Mouse (Mus musculus) G1E (cell line): ENCODE results near the gene Zfp454. TPM values are rescaled to one million over a fixed set of nuclear protein-coding genes. Genes with fewer than 3 reads are reported as not detected.

Source experiments
- ATAC-seq: 2 replicates; pipeline ENCODE4 v1.8.0; 2016; ENCODE audit warnings: mild to moderate bottlenecking; ENCODE audit not compliant: insufficient number of reproducible peaks, poor library complexity, low FRiP score, severe bottlenecking; ENCODE audit errors: extremely low read depth
- DNase-seq: peaks from one replicate; pipeline ENCODE4 v3.0.0; 2012; ENCODE audit warnings: low spot score
- H3K27me3 ChIP-seq: 2 replicates; pipeline ENCODE4 v1.6.1; 2012; ENCODE audit warnings: mild to moderate bottlenecking, low read length, inconsistent platforms; ENCODE audit not compliant: insufficient read depth
- H3K36me3 ChIP-seq: replicated peaks from 2 replicates; pipeline ENCODE3; 2012; ENCODE audit warnings: mild to moderate bottlenecking, inconsistent platforms
- H3K4me1 ChIP-seq: 2 replicates; pipeline ENCODE4 v1.6.1; 2012; ENCODE audit warnings: low read depth, low read length, inconsistent platforms, mixed read lengths; ENCODE audit not compliant: insufficient read depth
- H3K4me3 ChIP-seq: 2 replicates; pipeline ENCODE4 v1.5.1; 2012; ENCODE audit warnings: low read depth, mild to moderate bottlenecking, inconsistent platforms, low read length, moderate library complexity, mixed read lengths
- H3K9me3 ChIP-seq: replicated peaks from 2 replicates; pipeline ENCODE4 v1.6.1; 2012; ENCODE audit warnings: inconsistent platforms
- CTCF ChIP-seq: IDR thresholded peaks from 2 replicates; pipeline ENCODE4 v1.5.1; 2012; ENCODE audit warnings: low read depth, low read length, inconsistent platforms, mixed read lengths
- GATA1 ChIP-seq: IDR thresholded peaks from 2 replicates; pipeline ENCODE4 v1.6.1; 2012; ENCODE audit warnings: borderline replicate concordance, low read length, inconsistent platforms, mixed read lengths
- GATA2 ChIP-seq: IDR thresholded peaks from 2 replicates; pipeline ENCODE4 v1.6.1; 2012; ENCODE audit warnings: low read depth, low read length, inconsistent platforms, borderline replicate concordance
- POLR2AphosphoS5 ChIP-seq: IDR thresholded peaks from 2 replicates; pipeline ENCODE4 v1.6.1; 2012; ENCODE audit warnings: low read depth, low read length, inconsistent platforms; ENCODE audit not compliant: insufficient replicate concordance
- TAL1 ChIP-seq: conservative IDR thresholded peaks from 2 replicates; pipeline ENCODE4 v1.6.1; 2012; ENCODE audit warnings: low read depth, low read length, inconsistent platforms, mixed read lengths
- polyA plus RNA-seq: library from polyadenylated mRNA; stranded (reverse); fragments of >175 nt; gene quantifications from 2 replicates; pipeline ENCODE4 v1.2.3, GENCODE M21; 2012
- total RNA-seq, 2 experiments: library from RNA; stranded (forward) in 1 of 2; stranded (reverse) in 1 of 2; fragments of 200-1000 nt in 1 of 2; fragments of >200 nt in 1 of 2; fragmentation: Nextera tagmentation in 1 of 2; gene quantifications; 2 replicates each; pipeline ENCODE4 v1.2.3; 2014 to 2017

Gene Zfp454
- total and polyA plus RNA-seq, 3 experiments, result 0.11 TPM; not detected in 2

- ATAC-seq, result no peak
- Histone ChIP-seq H3K9me3 (peaks cover 41% of the 10 kb centered on the region), H3K4me1 (no peaks in the 10 kb centered on the region), H3K4me3 (no peak overlapping the region), H3K27me3 (no peaks in the 10 kb centered on the region), H3K36me3 (no peaks in the 10 kb centered on the region)
- DNase-seq, result no peak
- TF ChIP-seq GATA2 (no peak), GATA1 (no peak), CTCF (no peak), POLR2AphosphoS5 (no peak), TAL1 (no peak)
Measured at GRCm38 (mm10) chr11:50826214-50826613, 61.2 kb downstream of the Zfp454 start.

Other genes starting within 250 kb of the Zfp454 start
- not detected in 2 replicates for gene Zfp354c, start 59.9 kb downstream of the Zfp454 start, total RNA-seq (2014; fragmentation: Nextera tagmentation)
- gene Zfp354c, start 59.9 kb downstream of the Zfp454 start, total RNA-seq (2017), result under 0.01 and 0.12 TPM in 2 replicates
- gene Zfp354c, start 59.9 kb downstream of the Zfp454 start, polyA plus RNA-seq, result not detected in 2 replicates
- not detected in 2 replicates for gene Zfp879, start 46.1 kb downstream of the Zfp454 start, total RNA-seq (2014; fragmentation: Nextera tagmentation)
- gene Zfp879, start 46.1 kb downstream of the Zfp454 start, total RNA-seq (2017), result 0.05 TPM in 1 of 2 replicates, not detected in the other
- gene Zfp879, start 46.1 kb downstream of the Zfp454 start, polyA plus RNA-seq, result not detected in 2 replicates
- gene Grm6, start 37.0 kb downstream of the Zfp454 start, total RNA-seq (2014; fragmentation: Nextera tagmentation), result not detected in 2 replicates
- 0.05 TPM in 1 of 2 replicates, not detected in the other for gene Grm6, start 37.0 kb downstream of the Zfp454 start, total RNA-seq (2017)
- 0.01 TPM in 1 of 2 replicates, not detected in the other for gene Grm6, start 37.0 kb downstream of the Zfp454 start, polyA plus RNA-seq
- gene Zfp2, start 28.5 kb upstream of the Zfp454 start, total RNA-seq (2014; fragmentation: Nextera tagmentation), result not detected in 2 replicates
- gene Zfp2, start 28.5 kb upstream of the Zfp454 start, total RNA-seq (2017), result not detected in 2 replicates
- not detected in 2 replicates for gene Zfp2, start 28.5 kb upstream of the Zfp454 start, polyA plus RNA-seq
- gene Zfp354b, start 44.0 kb upstream of the Zfp454 start, total RNA-seq (2014; fragmentation: Nextera tagmentation), result not detected in 2 replicates
- gene Zfp354b, start 44.0 kb upstream of the Zfp454 start, total RNA-seq (2017), result 0.11 and 0.12 TPM in 2 replicates
- not detected in 2 replicates for gene Zfp354b, start 44.0 kb upstream of the Zfp454 start, polyA plus RNA-seq
- not detected in 2 replicates for gene 4933414I15Rik, start 56.1 kb upstream of the Zfp454 start, total RNA-seq (2014; fragmentation: Nextera tagmentation)
- 0.06 TPM in 1 of 2 replicates, not detected in the other for gene 4933414I15Rik, start 56.1 kb upstream of the Zfp454 start, total RNA-seq (2017)
- not detected in 2 replicates for gene 4933414I15Rik, start 56.1 kb upstream of the Zfp454 start, polyA plus RNA-seq
- gene Prop1, start 66.1 kb upstream of the Zfp454 start, total RNA-seq (2014; fragmentation: Nextera tagmentation), result not detected in 2 replicates
- not detected in 2 replicates for gene Prop1, start 66.1 kb upstream of the Zfp454 start, total RNA-seq (2017)
- gene Prop1, start 66.1 kb upstream of the Zfp454 start, polyA plus RNA-seq, result not detected in 2 replicates
- gene Olfr1378, start 78.9 kb upstream of the Zfp454 start, total RNA-seq (2014; fragmentation: Nextera tagmentation), result not detected in 2 replicates
- 0.06 and 0.16 TPM in 2 replicates for gene Olfr1378, start 78.9 kb upstream of the Zfp454 start, total RNA-seq (2017)
- not detected in 2 replicates for gene Olfr1378, start 78.9 kb upstream of the Zfp454 start, polyA plus RNA-seq
- gene Olfr1377, start 94.3 kb upstream of the Zfp454 start, total RNA-seq (2014; fragmentation: Nextera tagmentation), result not detected in 2 replicates
- 0.38 TPM in 1 of 2 replicates, not detected in the other for gene Olfr1377, start 94.3 kb upstream of the Zfp454 start, total RNA-seq (2017)
- gene Olfr1377, start 94.3 kb upstream of the Zfp454 start, polyA plus RNA-seq, result not detected in 2 replicates
- gene Olfr51, start 115.9 kb upstream of the Zfp454 start, total RNA-seq (2014; fragmentation: Nextera tagmentation), result not detected in 2 replicates
- gene Olfr51, start 115.9 kb upstream of the Zfp454 start, total RNA-seq (2017), result 0.11 TPM in 1 of 2 replicates, not detected in the other
- gene Olfr51, start 115.9 kb upstream of the Zfp454 start, polyA plus RNA-seq, result not detected in 2 replicates
- gene Olfr54, start 126.6 kb upstream of the Zfp454 start, total RNA-seq (2014; fragmentation: Nextera tagmentation), result not detected in 2 replicates
- gene Olfr54, start 126.6 kb upstream of the Zfp454 start, total RNA-seq (2017), result 0.05 and 0.06 TPM in 2 replicates
- not detected in 2 replicates for gene Olfr54, start 126.6 kb upstream of the Zfp454 start, polyA plus RNA-seq
- not detected in 2 replicates for gene Olfr1375, start 160.5 kb upstream of the Zfp454 start, total RNA-seq (2014; fragmentation: Nextera tagmentation)
- not detected in 2 replicates for gene Olfr1375, start 160.5 kb upstream of the Zfp454 start, total RNA-seq (2017)
- gene Olfr1375, start 160.5 kb upstream of the Zfp454 start, polyA plus RNA-seq, result not detected in 2 replicates
- gene Zfp354a, start 171.6 kb upstream of the Zfp454 start, total RNA-seq (2014; fragmentation: Nextera tagmentation), result not detected in 2 replicates
- 0.23 TPM in 1 of 2 replicates, not detected in the other for gene Zfp354a, start 171.6 kb upstream of the Zfp454 start, total RNA-seq (2017)
- not detected in 2 replicates for gene Zfp354a, start 171.6 kb upstream of the Zfp454 start, polyA plus RNA-seq